Mouse (Mus musculus) intestine, embryonic 14.5 days (tissue): ENCODE results near the gene Pdzd2. TPM values are rescaled to one million over a fixed set of nuclear protein-coding genes. Genes with fewer than 3 reads are reported as not detected.

Experiments
- ATAC-seq: fragments of 200-750 bp; cut with Nextera tagmentation; replicated peaks from 2 replicates; pipeline ENCODE4 v1.8.0; 2017; ENCODE audit warnings: low read depth, moderate number of reproducible peaks, moderate TSS enrichment, moderate library complexity; ENCODE audit not compliant: low FRiP score, low TSS enrichment
- DNase-seq: peaks from one replicate; pipeline ENCODE4 v3.0.0-alpha.2; 2018; ENCODE audit warnings: low spot score
- H3K27ac ChIP-seq: fragments of 300-500 bp; sonication (generic); 2 replicates; pipeline ENCODE4 v1.5.1; 2014; ENCODE audit warnings: low read depth, mild to moderate bottlenecking, control low read depth
- H3K27me3 ChIP-seq: fragments of 300-500 bp; sonication (generic); replicated peaks from 2 replicates; pipeline ENCODE4 v1.6.1; 2014; ENCODE audit warnings: low read length, control low read depth; ENCODE audit not compliant: control insufficient read depth, insufficient read depth
- H3K36me3 ChIP-seq: fragments of 300-500 bp; sonication (generic); 2 replicates; pipeline ENCODE4 v1.6.1; 2014; ENCODE audit warnings: low read length, control low read depth; ENCODE audit not compliant: control insufficient read depth, insufficient read depth
- H3K4me1 ChIP-seq: fragments of 300-500 bp; sonication (generic); replicated peaks from 2 replicates; pipeline ENCODE4 v1.6.1; 2014; ENCODE audit warnings: low read length, control low read depth, mixed read lengths; ENCODE audit not compliant: control insufficient read depth, insufficient read depth
- H3K4me2 ChIP-seq: fragments of 300-500 bp; sonication (generic); 2 replicates; pipeline ENCODE4 v1.6.1; 2014; ENCODE audit warnings: low read length
- H3K4me3 ChIP-seq: fragments of 300-500 bp; sonication (generic); 2 replicates; pipeline ENCODE4 v1.5.1; 2014; ENCODE audit warnings: low read depth, low read length, control low read depth, mixed read lengths
- H3K9ac ChIP-seq: fragments of 300-500 bp; sonication (generic); 2 replicates; pipeline ENCODE4 v1.6.1; 2014; ENCODE audit warnings: mild to moderate bottlenecking, low read length
- H3K9me3 ChIP-seq: fragments of 300-500 bp; sonication (generic); 2 replicates; pipeline ENCODE4 v1.6.1; 2016; ENCODE audit warnings: low read length, control low read depth; ENCODE audit not compliant: control insufficient read depth
- WGBS: fragments of 180-500 bp; shearing (Covaris S2); extraction: QIAGEN DNeasy Blood & Tissue Kit; methylation state at CpG from one replicate; pipeline ENCODE4 v1.1.7; 2014; 5-methylcytosine and 5-hydroxymethylcytosine counted together
- polyA plus RNA-seq: library from polyadenylated mRNA; unstranded; fragments of >200 nt; fragmentation: Nextera tagmentation; extraction: Ambion mirVana; gene quantifications from 2 replicates; pipeline ENCODE4 v1.2.1, GENCODE M21; 2014

The Pdzd2 gene
- polyA plus RNA-seq, 1 experiment from 2014 or later, result 16.2 TPM

GRCm38 (mm10) chr15:12718819-12719218 lies 20.9 kb downstream of the Pdzd2 start:
- DNase-seq (no peak), ATAC-seq (no peak)
- H3K4me2 ChIP-seq, result no peak overlapping the region
- no peaks in the 10 kb centered on the region for H3K27me3 ChIP-seq
- no peaks in the 10 kb centered on the region for H3K9me3 ChIP-seq
- 77% methylated on average over 14 of the region's 14 CpGs for WGBS
- no peak overlapping the region for H3K4me3 ChIP-seq
- no peak overlapping the region for H3K27ac ChIP-seq
- no peaks in the 10 kb centered on the region for H3K36me3 ChIP-seq
- no peak overlapping the region for H3K9ac ChIP-seq
- H3K4me1 ChIP-seq, result no peaks in the 10 kb centered on the region

GRCm38 (mm10) chr15:12717410-12717809 lies 22.3 kb downstream of the Pdzd2 start:
- H3K4me1 ChIP-seq, result no peaks in the 10 kb centered on the region
- ATAC-seq (no peak), DNase-seq (no peak)
- H3K9ac ChIP-seq, result no peak overlapping the region
- no peak overlapping the region for H3K4me3 ChIP-seq
- H3K36me3 ChIP-seq, result no peaks in the 10 kb centered on the region
- no peak overlapping the region for H3K27ac ChIP-seq
- no peaks in the 10 kb centered on the region for H3K27me3 ChIP-seq
- H3K9me3 ChIP-seq, result no peaks in the 10 kb centered on the region
- 83% methylated on average over 3 of the region's 3 CpGs for WGBS
- no peak overlapping the region for H3K4me2 ChIP-seq

GRCm38 (mm10) chr15:12716881-12717280 lies 22.8 kb downstream of the Pdzd2 start:
- WGBS, result 78% methylated on average over 8 of the region's 8 CpGs
- Histone ChIP-seq H3K27ac (no peak overlapping the region), H3K4me1 (no peaks in the 10 kb centered on the region), H3K4me2 (no peak overlapping the region), H3K4me3 (no peak overlapping the region), H3K9me3 (no peaks in the 10 kb centered on the region), H3K9ac (no peak overlapping the region), H3K36me3 (no peaks in the 10 kb centered on the region), H3K27me3 (no peaks in the 10 kb centered on the region)
- ATAC-seq, result no peak
- DNase-seq, result no peak

- H3K9ac ChIP-seq, result no peak overlapping the region
- WGBS, result 73% methylated on average over 2 of the region's 2 CpGs
- no peaks in the 10 kb centered on the region for H3K27me3 ChIP-seq
- H3K4me2 ChIP-seq, result no peak overlapping the region
- H3K4me1 ChIP-seq, result no peaks in the 10 kb centered on the region
- no peaks in the 10 kb centered on the region for H3K36me3 ChIP-seq
- H3K27ac ChIP-seq, result no peak overlapping the region
- ATAC-seq (no peak), DNase-seq (no peak)
- no peak overlapping the region for H3K4me3 ChIP-seq
- no peaks in the 10 kb centered on the region for H3K9me3 ChIP-seq
Measured at GRCm38 (mm10) chr15:12714322-12714721, 25.4 kb downstream of the Pdzd2 start.

- no peak overlapping the region for H3K4me2 ChIP-seq
- H3K36me3 ChIP-seq, result no peaks in the 10 kb centered on the region
- WGBS, result 74% methylated on average over 2 of the region's 2 CpGs
- ATAC-seq (no peak), DNase-seq (no peak)
- H3K9ac ChIP-seq, result no peak overlapping the region
- no peaks in the 10 kb centered on the region for H3K27me3 ChIP-seq
- H3K27ac ChIP-seq, result no peak overlapping the region
- H3K4me1 ChIP-seq, result no peaks in the 10 kb centered on the region
- H3K4me3 ChIP-seq, result no peak overlapping the region
- H3K9me3 ChIP-seq, result no peaks in the 10 kb centered on the region
Measured at GRCm38 (mm10) chr15:12713216-12713615, 26.5 kb downstream of the Pdzd2 start.

- no peaks in the 10 kb centered on the region for H3K4me1 ChIP-seq
- no peak overlapping the region for H3K4me2 ChIP-seq
- no peak overlapping the region for H3K27ac ChIP-seq
- no peaks in the 10 kb centered on the region for H3K36me3 ChIP-seq
- no peak for DNase-seq
- no peak for ATAC-seq
- no peak overlapping the region for H3K4me3 ChIP-seq
- H3K9me3 ChIP-seq, result no peaks in the 10 kb centered on the region
- H3K9ac ChIP-seq, result no peak overlapping the region
- 92% methylated on average over 3 of the region's 3 CpGs for WGBS
- H3K27me3 ChIP-seq, result no peaks in the 10 kb centered on the region
Measured at GRCm38 (mm10) chr15:12710036-12710435, 29.7 kb downstream of the Pdzd2 start.

- ATAC-seq (no peak), DNase-seq (no peak)
- WGBS, result 33% methylated on average over 1 of the region's 1 CpGs
- H3K36me3 ChIP-seq, result no peaks in the 10 kb centered on the region
- H3K9me3 ChIP-seq, result no peaks in the 10 kb centered on the region
- H3K4me3 ChIP-seq, result no peak overlapping the region
- no peak overlapping the region for H3K4me2 ChIP-seq
- H3K27ac ChIP-seq, result no peak overlapping the region
- H3K9ac ChIP-seq, result no peak overlapping the region
- H3K4me1 ChIP-seq, result no peaks in the 10 kb centered on the region
- no peaks in the 10 kb centered on the region for H3K27me3 ChIP-seq
Measured at GRCm38 (mm10) chr15:12708297-12708696, 31.4 kb downstream of the Pdzd2 start.

- 67% methylated on average over 3 of the region's 3 CpGs for WGBS
- no peak overlapping the region for H3K27ac ChIP-seq
Measured at GRCm38 (mm10) chr15:12706902-12707301, 32.8 kb downstream of the Pdzd2 start.

GRCm38 (mm10) chr15:12700367-12700766 lies 39.4 kb downstream of the Pdzd2 start:
- DNase-seq (no peak), ATAC-seq (no peak)

More at GRCm38 (mm10) chr15:12706902-12707301, 32.8 kb downstream of the Pdzd2 start:
- no peak for ATAC-seq
- no peaks in the 10 kb centered on the region for H3K36me3 ChIP-seq
- H3K4me3 ChIP-seq, result no peak overlapping the region
- no peak for DNase-seq
- H3K9me3 ChIP-seq, result no peaks in the 10 kb centered on the region
- H3K4me1 ChIP-seq, result no peaks in the 10 kb centered on the region
- no peak overlapping the region for H3K4me2 ChIP-seq
- no peak overlapping the region for H3K9ac ChIP-seq
- no peaks in the 10 kb centered on the region for H3K27me3 ChIP-seq

More at GRCm38 (mm10) chr15:12700367-12700766, 39.4 kb downstream of the Pdzd2 start:
- Histone ChIP-seq H3K27me3 (no peaks in the 10 kb centered on the region), H3K4me2 (no peak overlapping the region), H3K27ac (no peak overlapping the region), H3K9ac (no peak overlapping the region), H3K36me3 (no peaks in the 10 kb centered on the region), H3K4me3 (no peak overlapping the region), H3K9me3 (no peaks in the 10 kb centered on the region), H3K4me1 (no peaks in the 10 kb centered on the region)
- whole genome bisulfite sequencing, result 50% methylated on average over 9 of the region's 9 CpGs
